Comparison of ENCODE assay signal across 2 mouse cellular contexts in the genomic region with DNA sequence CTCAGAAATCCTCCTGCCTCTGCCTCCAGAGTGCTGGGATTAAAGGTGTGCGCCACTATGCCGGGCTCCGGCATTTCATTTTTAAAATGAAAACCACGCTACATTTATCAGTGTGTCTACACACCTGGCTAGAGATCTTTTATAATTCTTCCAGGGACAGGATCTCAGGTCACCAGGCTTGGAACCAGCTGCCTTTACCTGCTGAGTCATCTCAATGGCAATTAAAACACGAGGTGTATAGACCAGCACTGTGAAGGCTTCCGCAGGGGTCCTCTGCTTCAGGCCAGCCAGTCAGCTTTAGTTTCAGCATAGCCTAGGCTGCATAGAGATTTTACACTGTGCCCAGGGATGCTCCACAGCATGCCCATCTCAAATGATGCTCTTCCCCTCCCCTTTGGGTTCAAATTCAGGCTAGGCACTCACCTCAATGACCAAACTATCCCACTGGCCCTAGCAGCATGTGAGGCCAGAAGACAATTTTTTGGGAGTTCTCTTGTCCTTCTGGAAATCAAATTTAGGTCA.
TF ChIP-seq lines count a peak whose summit lies in the region.

No protein-coding gene starts in this region.

TF ChIP-seq in MEL, 35 proteins besides CTCF, POLR2A, EP300 and RAD21:
- no peak for TF ChIP-seq RCOR1 (IDR thresholded peaks at IDR 0.05; ENCODE audit: low read depth, low read length)
- peak; percentile 10; the same call in 1 of the 2 replicates for TF ChIP-seq POLR2AphosphoS2 (IDR thresholded peaks at IDR 0.05; ENCODE audit: low read length)

TF ChIP-seq in myocyte, 11 proteins besides CTCF, POLR2A, EP300 and RAD21:
- TF ChIP-seq REST (IDR thresholded peaks at IDR 0.05; ENCODE audit: insufficient read depth, insufficient read length) (no peak), CEBPB (IDR thresholded peaks at IDR 0.05; ENCODE audit: insufficient read depth, poor library complexity, severe bottlenecking) (no peak), MAX (IDR thresholded peaks at IDR 0.05; ENCODE audit: low read depth) (no peak), MYOG (IDR thresholded peaks at IDR 0.05; ENCODE audit: control insufficient read depth in 1 of 3, insufficient read depth in 1 of 3, insufficient read length in 2 of 3, low read depth in 2 of 3) (no peak), E2F4 (IDR thresholded peaks at IDR 0.05; ENCODE audit: insufficient read depth) (no peak), SRF (IDR thresholded peaks at IDR 0.05; ENCODE audit: control insufficient read depth, insufficient read length, low read depth) (no peak), MYOD1 (IDR thresholded peaks at IDR 0.05; ENCODE audit: control insufficient read depth in 1 of 3, insufficient read length in 2 of 3, low read depth in 2 of 3) (no peak), TCF3 (IDR thresholded peaks at IDR 0.05; ENCODE audit: insufficient read length, low read depth) (no peak), POLR2AphosphoS2 (IDR thresholded peaks at IDR 0.05; ENCODE audit: insufficient read length, low read depth) (peak; percentile 78)
TF ChIP-seq in myocyte: peak in this region for 1.
